Mouse (Mus musculus): ENCODE measurements at regions not wholly inside any gene's neighbourhood (a gene's known extent, or its start where the extent isn't known, plus 50 kb on each side); places are given as distances from the start of the nearest gene placed in this dataset.
A peak's percentile ranks its signal among the peaks of the same experiment; 100 is the strongest.
"Not testable (repeated sequence)": the region's sequence is repeated elsewhere in the genome, so short reads cannot be mapped to it uniquely, and the experiment has no call there.

DNA sequence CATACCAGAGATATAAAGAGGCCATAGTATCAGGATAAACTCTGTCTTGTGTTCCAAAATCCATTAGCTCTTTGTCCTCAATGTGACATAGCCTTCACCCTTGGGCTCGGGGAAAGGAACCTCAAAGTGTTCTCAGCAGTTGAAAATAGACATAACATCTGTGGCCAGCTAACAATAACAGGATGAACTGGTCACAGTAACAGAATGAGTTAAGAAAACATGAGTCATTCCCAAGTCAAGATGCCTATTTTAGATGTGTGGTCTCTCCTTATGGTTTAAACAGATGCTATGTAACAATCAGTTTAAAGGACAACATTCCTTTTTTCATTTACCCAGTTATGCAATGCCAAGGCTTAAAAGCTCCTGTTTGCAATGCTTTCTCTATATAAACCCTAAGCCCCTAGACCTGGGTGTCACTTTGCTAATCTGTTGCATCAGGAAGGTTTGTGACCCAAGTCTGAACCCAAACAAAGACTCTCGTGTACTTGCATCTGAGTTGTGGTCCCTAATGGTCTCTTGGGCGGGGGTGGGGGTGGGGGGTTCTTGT lies 920.5 kb upstream of the Dsel start:
- Histone ChIP-seq H3K4me1 (replicated peaks; ENCODE audit: low read depth, low read length) (no peaks in the 10 kb centered on the region), H3K36me3 (ENCODE audit: insufficient read depth, low read length) (0 out of 2 replicates have a peak, but pooled peaks cover 3% of the 10 kb centered on the region), H3K9me3 (ENCODE audit: low read length) (peaks cover 67% of the 10 kb centered on the region), H3K4me3 (replicated peaks; ENCODE audit: low read length) (no peak overlapping the region), H3K27me3 (ENCODE audit: insufficient read depth, low read length) (no peaks in the 10 kb centered on the region)
- TF ChIP-seq NANOG (IDR thresholded peaks at IDR 0.05; ENCODE audit: borderline replicate concordance, low read length) (no peak), POU5F1 (IDR thresholded peaks at IDR 0.05; ENCODE audit: borderline replicate concordance, low read length) (no peak), CTCF (conservative IDR thresholded peaks at IDR 0.05; ENCODE audit: low read length) (no peak)

DNA sequence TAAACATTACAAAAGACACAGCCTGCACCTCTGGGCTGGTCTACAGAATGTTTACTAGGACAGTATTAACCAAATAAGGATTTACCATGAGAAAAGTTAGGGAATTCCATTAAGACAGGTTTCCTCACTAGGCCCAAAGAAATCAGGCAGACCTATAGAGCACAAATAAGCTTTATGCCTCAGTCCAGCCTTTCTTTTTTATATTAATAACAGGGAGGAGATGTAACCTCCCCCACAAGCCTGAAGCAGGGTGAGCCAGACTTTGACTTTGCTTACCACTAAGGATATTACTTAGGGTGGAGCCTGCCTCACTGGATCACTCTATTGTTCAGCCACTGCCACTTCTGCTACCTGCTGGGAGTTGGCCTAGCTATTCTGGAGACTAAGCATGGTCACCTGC lies 915.1 kb upstream of the Dsel start:
- TF ChIP-seq POU5F1 (IDR thresholded peaks at IDR 0.05; ENCODE audit: borderline replicate concordance, low read length) (no peak), NANOG (IDR thresholded peaks at IDR 0.05; ENCODE audit: borderline replicate concordance, low read length) (no peak), CTCF (conservative IDR thresholded peaks at IDR 0.05; ENCODE audit: low read length) (no peak)
- Histone ChIP-seq H3K36me3 (ENCODE audit: insufficient read depth, low read length) (0 out of 2 replicates have a peak, but pooled peaks cover 3% of the 10 kb centered on the region), H3K27me3 (ENCODE audit: insufficient read depth, low read length) (no peaks in the 10 kb centered on the region), H3K4me1 (replicated peaks; ENCODE audit: low read depth, low read length) (no peaks in the 10 kb centered on the region), H3K9me3 (ENCODE audit: low read length) (peaks cover 74% of the 10 kb centered on the region), H3K4me3 (replicated peaks; ENCODE audit: low read length) (no peak overlapping the region)

DNA sequence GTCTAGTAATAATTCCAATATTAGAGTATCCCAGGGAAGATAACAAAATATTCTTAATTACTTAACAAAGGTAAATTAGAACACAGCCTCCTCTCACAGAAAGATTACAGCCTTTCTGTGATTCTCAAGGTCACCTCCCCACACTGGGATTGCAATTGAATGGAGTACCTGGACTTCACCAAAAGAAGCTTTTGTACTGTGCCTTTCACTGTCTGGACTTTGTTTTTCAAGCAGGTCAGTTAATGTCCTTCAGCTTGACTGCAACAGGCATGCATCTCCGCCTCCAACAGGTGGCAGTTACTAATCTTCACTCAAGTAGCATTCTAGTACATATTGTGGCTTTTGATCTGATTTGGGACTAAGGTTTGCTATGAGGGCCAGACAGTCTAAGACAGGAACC lies 913.8 kb upstream of the Dsel start:
- no peak overlapping the region for H3K4me3 ChIP-seq (replicated peaks; ENCODE audit: low read length)
- peaks cover 79% of the 10 kb centered on the region for H3K9me3 ChIP-seq (ENCODE audit: low read length)
- H3K27me3 ChIP-seq (ENCODE audit: insufficient read depth, low read length) = no peaks in the 10 kb centered on the region
- 0 out of 2 replicates have a peak, but pooled peaks cover 3% of the 10 kb centered on the region for H3K36me3 ChIP-seq (ENCODE audit: insufficient read depth, low read length)
- no peak for TF ChIP-seq NANOG (IDR thresholded peaks at IDR 0.05; ENCODE audit: borderline replicate concordance, low read length)
- TF ChIP-seq CTCF (conservative IDR thresholded peaks at IDR 0.05; ENCODE audit: low read length) = no peak
- TF ChIP-seq POU5F1 (IDR thresholded peaks at IDR 0.05; ENCODE audit: borderline replicate concordance, low read length) = no peak
- 0 out of 2 replicates have a peak, but pooled peaks cover 2% of the 10 kb centered on the region for H3K4me1 ChIP-seq (replicated peaks; ENCODE audit: low read depth, low read length)

DNA sequence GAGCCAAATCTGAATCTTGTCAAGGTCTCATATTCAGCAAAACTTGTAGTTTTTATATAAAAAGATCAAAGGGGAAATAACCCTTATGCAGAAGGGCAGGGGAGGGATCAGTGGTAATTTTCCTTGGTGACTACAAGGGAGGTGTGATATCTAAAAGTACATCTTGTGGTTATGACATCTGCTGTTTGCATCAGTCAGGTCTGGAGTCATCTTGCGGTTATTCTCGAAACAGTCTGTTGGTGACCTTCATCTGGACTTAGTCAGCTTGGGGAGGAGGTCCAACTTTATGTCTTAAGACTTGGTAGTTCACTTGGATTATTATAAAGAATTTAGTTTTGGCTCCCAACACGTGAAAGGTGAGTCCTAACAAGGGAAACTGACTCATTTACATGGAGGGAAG lies 885.9 kb upstream of the Dsel start:
- not testable (repeated sequence) for H3K4me3 ChIP-seq (replicated peaks; ENCODE audit: low read length); H3K4me1 ChIP-seq (replicated peaks; ENCODE audit: low read depth, low read length); H3K27me3 ChIP-seq (ENCODE audit: insufficient read depth, low read length); H3K9me3 ChIP-seq (ENCODE audit: low read length); H3K36me3 ChIP-seq (ENCODE audit: insufficient read depth, low read length)

DNA sequence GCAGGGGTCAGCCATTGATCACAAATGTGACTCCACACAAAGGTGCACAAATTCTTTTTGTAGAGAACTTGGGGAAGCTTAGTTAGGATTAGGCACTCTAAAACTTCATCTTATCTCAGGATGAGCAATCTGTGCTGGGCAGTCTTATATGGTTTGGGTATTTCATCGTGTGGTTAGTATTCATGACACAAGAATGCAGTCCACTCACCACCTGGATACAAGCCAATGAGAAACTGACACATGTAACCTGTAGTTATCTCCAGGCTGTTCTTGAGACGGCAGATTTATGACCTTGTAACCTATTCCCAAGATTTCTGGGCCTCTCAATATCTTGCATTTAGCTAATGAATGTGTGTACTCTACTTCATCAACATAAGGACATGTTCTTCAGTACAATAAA lies 883.8 kb upstream of the Dsel start:
- no peaks in the 10 kb centered on the region for H3K9me3 ChIP-seq (ENCODE audit: low read length)
- H3K36me3 ChIP-seq (ENCODE audit: insufficient read depth, low read length) = no peaks in the 10 kb centered on the region
- no peaks in the 10 kb centered on the region for H3K4me1 ChIP-seq (replicated peaks; ENCODE audit: low read depth, low read length)
- no peak overlapping the region for H3K4me3 ChIP-seq (replicated peaks; ENCODE audit: low read length)
- H3K27me3 ChIP-seq (ENCODE audit: insufficient read depth, low read length) = no peaks in the 10 kb centered on the region
- TF ChIP-seq NANOG (IDR thresholded peaks at IDR 0.05; ENCODE audit: borderline replicate concordance, low read length) (no peak), CTCF (conservative IDR thresholded peaks at IDR 0.05; ENCODE audit: low read length) (no peak), POU5F1 (IDR thresholded peaks at IDR 0.05; ENCODE audit: borderline replicate concordance, low read length) (no peak)

DNA sequence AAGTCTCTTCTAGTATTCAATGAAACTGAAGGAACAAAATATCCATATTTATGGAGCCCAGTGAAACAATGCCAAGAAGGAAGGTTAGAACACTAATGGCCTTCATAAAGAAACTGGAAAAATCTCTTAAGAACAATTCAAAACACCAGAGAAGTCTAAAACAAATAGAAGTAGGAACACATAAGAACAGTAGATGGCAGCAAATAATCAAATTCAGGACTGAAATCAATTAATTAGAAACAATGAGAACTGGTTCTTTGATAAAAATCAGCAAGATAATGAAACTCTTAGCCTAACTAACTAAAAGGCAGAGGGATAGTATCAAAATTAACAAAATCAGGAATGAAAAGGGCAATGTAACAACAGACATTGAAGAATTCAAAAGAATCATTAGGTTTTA lies 839.2 kb upstream of the Dsel start:
- no peaks in the 10 kb centered on the region for H3K9me3 ChIP-seq (ENCODE audit: low read length)
- no peak overlapping the region for H3K4me3 ChIP-seq (replicated peaks; ENCODE audit: low read length)
- no peak for TF ChIP-seq POU5F1 (IDR thresholded peaks at IDR 0.05; ENCODE audit: borderline replicate concordance, low read length)
- no peak for TF ChIP-seq NANOG (IDR thresholded peaks at IDR 0.05; ENCODE audit: borderline replicate concordance, low read length)
- peak; percentile 22 for TF ChIP-seq CTCF (conservative IDR thresholded peaks at IDR 0.05; ENCODE audit: low read length)
- no peaks in the 10 kb centered on the region for H3K36me3 ChIP-seq (ENCODE audit: insufficient read depth, low read length)
- H3K27me3 ChIP-seq (ENCODE audit: insufficient read depth, low read length) = no peaks in the 10 kb centered on the region
- no peaks in the 10 kb centered on the region for H3K4me1 ChIP-seq (replicated peaks; ENCODE audit: low read depth, low read length)

DNA sequence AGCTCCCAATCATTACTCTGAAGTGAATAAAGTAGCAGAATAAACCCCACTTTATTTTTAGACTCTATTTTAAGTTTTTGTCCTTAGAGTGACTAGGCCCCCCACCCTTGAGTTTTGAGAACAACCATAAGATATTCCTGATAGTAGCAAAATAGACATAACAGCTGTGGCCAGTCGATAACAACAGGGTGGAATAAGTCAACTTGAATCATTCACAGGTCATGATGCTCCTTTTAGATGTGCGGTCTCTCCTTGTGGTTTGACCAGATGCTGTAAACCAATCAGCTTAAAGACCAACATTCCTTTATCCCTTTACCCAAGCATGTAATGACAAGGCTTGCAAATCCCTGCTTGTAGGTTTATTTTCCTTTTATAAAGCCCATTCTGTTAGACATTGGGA lies 794.2 kb upstream of the Dsel start:
- Histone ChIP-seq H3K4me1 (replicated peaks; ENCODE audit: low read depth, low read length) (no peaks in the 10 kb centered on the region), H3K9me3 (ENCODE audit: low read length) (no peaks in the 10 kb centered on the region), H3K27me3 (ENCODE audit: insufficient read depth, low read length) (no peaks in the 10 kb centered on the region), H3K36me3 (ENCODE audit: insufficient read depth, low read length) (no peaks in the 10 kb centered on the region), H3K4me3 (replicated peaks; ENCODE audit: low read length) (no peak overlapping the region)
- TF ChIP-seq POU5F1 (IDR thresholded peaks at IDR 0.05; ENCODE audit: borderline replicate concordance, low read length) (no peak), NANOG (IDR thresholded peaks at IDR 0.05; ENCODE audit: borderline replicate concordance, low read length) (no peak), CTCF (conservative IDR thresholded peaks at IDR 0.05; ENCODE audit: low read length) (no peak)

DNA sequence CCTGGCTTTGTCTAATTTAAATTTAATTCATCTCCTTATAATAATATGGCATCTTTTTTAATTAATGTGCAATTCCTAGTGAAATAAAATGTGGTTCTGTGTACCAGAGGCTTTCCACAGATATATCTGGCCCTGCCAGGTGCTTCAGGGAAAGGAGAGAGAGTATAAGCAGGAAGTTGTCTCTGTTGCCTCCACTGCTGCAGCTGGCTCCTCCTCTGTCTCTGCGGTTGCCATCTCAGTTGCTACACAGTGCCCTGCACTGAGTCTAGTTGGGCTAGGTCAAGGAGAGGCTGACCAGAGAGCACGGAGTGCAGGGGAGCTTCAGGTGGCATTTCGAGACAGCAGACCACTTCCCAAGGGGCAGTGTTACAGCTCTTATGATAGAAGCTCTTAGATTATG lies 773.6 kb upstream of the Dsel start:
- 0 out of 2 replicates have a peak, but pooled peaks cover 2% of the 10 kb centered on the region for H3K4me1 ChIP-seq (replicated peaks; ENCODE audit: low read depth, low read length)
- TF ChIP-seq NANOG (IDR thresholded peaks at IDR 0.05; ENCODE audit: borderline replicate concordance, low read length) = no peak
- no peak for TF ChIP-seq POU5F1 (IDR thresholded peaks at IDR 0.05; ENCODE audit: borderline replicate concordance, low read length)
- TF ChIP-seq CTCF (conservative IDR thresholded peaks at IDR 0.05; ENCODE audit: low read length) = no peak
- no peak overlapping the region for H3K4me3 ChIP-seq (replicated peaks; ENCODE audit: low read length)
- H3K36me3 ChIP-seq (ENCODE audit: insufficient read depth, low read length) = no peaks in the 10 kb centered on the region
- H3K27me3 ChIP-seq (ENCODE audit: insufficient read depth, low read length) = no peaks in the 10 kb centered on the region
- H3K9me3 ChIP-seq (ENCODE audit: low read length) = no peaks in the 10 kb centered on the region

Measured in E14TG2a.4 (cell line).